Mouse (Mus musculus) intestine, postnatal 0 days (tissue): Measurements from ENCODE around the gene Wnt10b. TPM values are rescaled to one million over a fixed set of nuclear protein-coding genes. Genes with fewer than 3 reads are reported as not detected.

Source experiments
- ATAC-seq: fragments of 200-750 bp; cut with Nextera tagmentation; 2 replicates; pipeline ENCODE4 v1.8.0; 2017; ENCODE audit warnings: mild to moderate bottlenecking, moderate TSS enrichment, moderate library complexity
- H3K27ac ChIP-seq: fragments of 300-500 bp; sonication (generic); 2 replicates; pipeline ENCODE4 v1.5.1; 2014; ENCODE audit warnings: mild to moderate bottlenecking, low read depth, low read length, moderate library complexity
- H3K27me3 ChIP-seq: fragments of 300-500 bp; sonication (generic); replicated peaks from 2 replicates; pipeline ENCODE4 v1.6.1; 2014; ENCODE audit warnings: low read length, mixed read lengths; ENCODE audit not compliant: control insufficient read depth, insufficient read depth
- H3K36me3 ChIP-seq: fragments of 300-500 bp; sonication (generic); 2 replicates; pipeline ENCODE4 v1.6.1; 2014; ENCODE audit warnings: mild to moderate bottlenecking, moderate library complexity; ENCODE audit not compliant: control insufficient read depth, insufficient read depth
- H3K4me1 ChIP-seq: fragments of 300-500 bp; sonication (generic); replicated peaks from 2 replicates; pipeline ENCODE4 v1.6.1; 2014; ENCODE audit warnings: antibody characterized with exemption, low read length, mixed read lengths; ENCODE audit not compliant: control insufficient read depth, insufficient read depth
- H3K4me2 ChIP-seq: fragments of 300-500 bp; sonication (generic); replicated peaks from 2 replicates; pipeline ENCODE4 v1.6.1; 2014; ENCODE audit warnings: low read depth, mild to moderate bottlenecking, moderate library complexity
- H3K4me3 ChIP-seq: fragments of 300-500 bp; sonication (generic); 2 replicates; pipeline ENCODE4 v1.5.1; 2014; ENCODE audit warnings: low read depth, low read length
- H3K9ac ChIP-seq: fragments of 300-500 bp; sonication (generic); 2 replicates; pipeline ENCODE4 v1.6.1; 2014; ENCODE audit warnings: mild to moderate bottlenecking, low read depth, low read length
- H3K9me3 ChIP-seq: fragments of 300-500 bp; sonication (generic); 2 replicates; pipeline ENCODE4 v1.6.1; 2016; ENCODE audit warnings: mixed run types; ENCODE audit not compliant: control insufficient read depth
- CTCF ChIP-seq: sonication (generic); IDR thresholded peaks from 2 replicates; pipeline ENCODE4 v1.5.1; 2016; ENCODE audit warnings: low read depth, mild to moderate bottlenecking, control low read depth, antibody characterized with exemption, moderate library complexity
- WGBS: fragments of 180-500 bp; shearing (Covaris S2); extraction: QIAGEN DNeasy Blood & Tissue Kit; methylation state at CpG from one replicate; pipeline ENCODE4 v1.1.7; 2014; 5-methylcytosine and 5-hydroxymethylcytosine counted together
- polyA plus RNA-seq: library from polyadenylated mRNA; unstranded; fragments of >200 nt; fragmentation: Nextera tagmentation; extraction: Ambion mirVana; gene quantifications from 2 replicates; pipeline ENCODE4 v1.2.1, GENCODE M21; 2015

Wnt10b gene
- polyA plus RNA-seq, result 0.08 TPM in 1 of 2 replicates, not detected in the other

DNA sequence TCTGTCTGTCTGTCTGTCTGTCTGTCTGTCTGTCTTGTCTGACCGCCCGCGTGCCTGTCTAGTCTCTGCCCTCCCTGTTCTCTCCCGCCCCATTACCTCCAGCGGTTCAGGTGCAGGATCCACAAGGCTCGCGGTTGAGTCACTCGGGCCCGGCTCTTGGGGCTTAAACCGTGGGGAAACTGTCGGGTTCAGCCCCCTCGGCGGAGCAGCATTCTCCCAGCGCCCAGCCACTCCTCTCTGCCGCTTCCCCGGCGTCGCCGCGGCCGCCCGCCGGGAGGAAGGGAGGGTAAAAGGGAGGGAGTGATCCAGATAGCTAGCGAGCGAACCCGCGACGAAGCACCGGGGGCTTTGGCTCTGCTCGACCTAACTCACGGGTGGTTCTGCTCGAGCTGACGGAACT lies at the start of gene Wnt10b:
Gene Wnt10b (minus strand): TSS at position 389 of the 400 bp plus-strand sequence.
- WGBS, result under 1% methylated on average over 33 of the region's 33 CpGs
- Histone ChIP-seq H3K27me3 (peaks cover 72% of the 10 kb centered on the region), H3K9me3 (no peaks in the 10 kb centered on the region), H3K9ac (no peak within 1 kb of the TSS), H3K27ac (no peak within 1 kb of the TSS), H3K4me2 (peak within 1 kb of the TSS; percentile 57), H3K36me3 (no peaks in the 10 kb centered on the region), H3K4me1 (no peaks in the 10 kb centered on the region), H3K4me3 (peak within 1 kb of the TSS; percentile 33)
- ATAC-seq, result no peak
- no peak for TF ChIP-seq CTCF

GRCm38 (mm10) chr15:98827611-98828011 lies 49.7 kb upstream of the Wnt10b start:
- no peaks in the 10 kb centered on the region for H3K27me3 ChIP-seq
- no peak overlapping the region for H3K4me3 ChIP-seq
- no peaks in the 10 kb centered on the region for H3K9me3 ChIP-seq
- H3K9ac ChIP-seq, result no peak overlapping the region
- no peaks in the 10 kb centered on the region for H3K4me1 ChIP-seq
- no peak for ATAC-seq
- no peak overlapping the region for H3K27ac ChIP-seq
- H3K36me3 ChIP-seq, result peaks cover 27% of the 10 kb centered on the region; the same call in 1 of the 2 replicates
- 80% methylated on average over 7 of the region's 7 CpGs for WGBS
- H3K4me2 ChIP-seq, result no peak overlapping the region
- no peak for TF ChIP-seq CTCF

DNA sequence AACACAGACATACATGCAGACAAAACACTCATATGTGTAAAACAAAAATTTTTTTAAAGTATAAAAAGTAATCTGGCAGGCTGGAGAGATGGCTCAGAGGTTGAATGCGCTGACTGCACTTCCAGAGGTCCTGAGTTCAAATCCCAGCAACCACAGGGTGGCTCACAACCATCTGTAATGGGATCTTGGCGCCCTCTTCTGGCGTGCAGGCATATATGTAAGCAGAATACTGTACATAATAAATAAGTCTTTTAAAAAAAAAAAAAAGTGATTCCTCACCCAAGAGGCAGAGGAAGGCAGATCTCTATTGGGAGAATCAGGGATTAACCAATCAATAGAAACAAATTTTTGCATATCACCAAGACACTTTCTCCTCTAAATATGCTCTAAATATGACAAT lies 45.5 kb upstream of the Wnt10b start:
- Histone ChIP-seq H3K4me3 (no peak overlapping the region), H3K9me3 (no peaks in the 10 kb centered on the region), H3K36me3 (peaks cover 37% of the 10 kb centered on the region; the same call in 1 of the 2 replicates), H3K27me3 (no peaks in the 10 kb centered on the region), H3K4me1 (no peaks in the 10 kb centered on the region), H3K9ac (no peak overlapping the region), H3K27ac (no peak overlapping the region), H3K4me2 (no peak overlapping the region)
- WGBS, result 77% methylated on average over 3 of the region's 3 CpGs
- ATAC-seq, result no peak
- TF ChIP-seq CTCF, result peak; percentile 49

- 81% methylated on average over 5 of the region's 5 CpGs for WGBS
- Histone ChIP-seq H3K4me3 (no peak overlapping the region), H3K4me2 (no peak overlapping the region), H3K27ac (no peak overlapping the region), H3K4me1 (no peaks in the 10 kb centered on the region), H3K9ac (no peak overlapping the region), H3K9me3 (no peaks in the 10 kb centered on the region), H3K27me3 (no peaks in the 10 kb centered on the region), H3K36me3 (peaks cover 29% of the 10 kb centered on the region; the same call in 1 of the 2 replicates)
- TF ChIP-seq CTCF, result no peak
- no peak for ATAC-seq
Measured at GRCm38 (mm10) chr15:98822147-98822546, 44.2 kb upstream of the Wnt10b start.

DNA sequence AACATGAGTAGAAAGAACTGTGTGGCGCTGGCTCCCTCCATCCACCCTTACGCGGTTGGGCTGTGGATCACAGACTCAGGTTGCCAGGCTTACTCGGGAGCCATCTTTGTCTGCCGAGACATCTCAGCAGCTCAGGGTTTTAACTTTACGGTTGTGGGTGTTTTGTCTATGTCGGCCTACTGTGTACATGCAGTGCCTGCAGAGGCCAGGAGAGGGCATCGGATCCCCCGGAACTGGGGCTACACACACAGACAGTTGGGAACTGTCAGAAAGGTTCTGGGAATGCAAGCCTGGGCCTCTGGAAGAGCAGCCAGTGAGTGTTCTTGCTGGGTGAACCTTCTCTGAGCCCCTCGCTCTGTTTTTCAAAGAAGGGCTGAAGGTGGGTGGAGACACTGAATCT lies 43.5 kb upstream of the Wnt10b start:
- peak; percentile 66 for TF ChIP-seq CTCF
- H3K9ac ChIP-seq, result no peak overlapping the region

GRCm38 (mm10) chr15:98820937-98821336 lies 43.0 kb upstream of the Wnt10b start:
- H3K9ac ChIP-seq, result no peak overlapping the region
- H3K9me3 ChIP-seq, result no peaks in the 10 kb centered on the region
- WGBS, result 90% methylated on average over 4 of the region's 4 CpGs
- no peaks in the 10 kb centered on the region for H3K4me1 ChIP-seq
- H3K36me3 ChIP-seq, result peaks cover 34% of the 10 kb centered on the region
- no peak overlapping the region for H3K27ac ChIP-seq
- ATAC-seq, result no peak
- H3K27me3 ChIP-seq, result no peaks in the 10 kb centered on the region
- no peak overlapping the region for H3K4me3 ChIP-seq
- TF ChIP-seq CTCF, result no peak
- no peak overlapping the region for H3K4me2 ChIP-seq

More for the DNA sequence above, 43.5 kb upstream of the Wnt10b start:
- no peaks in the 10 kb centered on the region for H3K9me3 ChIP-seq
- H3K4me2 ChIP-seq, result no peak overlapping the region
- no peak overlapping the region for H3K4me3 ChIP-seq
- no peak for ATAC-seq
- H3K4me1 ChIP-seq, result no peaks in the 10 kb centered on the region
- no peak overlapping the region for H3K27ac ChIP-seq
- 50% methylated on average over 10 of the region's 10 CpGs for WGBS
- H3K27me3 ChIP-seq, result no peaks in the 10 kb centered on the region
- H3K36me3 ChIP-seq, result peaks cover 34% of the 10 kb centered on the region

- Histone ChIP-seq H3K4me3 (no peak overlapping the region), H3K4me1 (no peaks in the 10 kb centered on the region), H3K4me2 (no peak overlapping the region), H3K36me3 (peaks cover 38% of the 10 kb centered on the region), H3K9ac (no peak overlapping the region), H3K27me3 (no peaks in the 10 kb centered on the region), H3K9me3 (no peaks in the 10 kb centered on the region), H3K27ac (no peak overlapping the region)
- no peak for ATAC-seq
- peak; percentile 18; the same call in 1 of the 2 replicates for TF ChIP-seq CTCF
- 94% methylated on average over 7 of the region's 7 CpGs for WGBS
Measured at GRCm38 (mm10) chr15:98818171-98818570, 40.2 kb upstream of the Wnt10b start.
